Mouse (Mus musculus) thymus, adult 18-20 months (tissue): ENCODE measurements around the gene Rnf185.

Source experiments
- DNase-seq, 2 experiments: peaks; one replicate each; pipeline ENCODE4 v3.0.0; 2022; ENCODE audit warnings: mixed read lengths in 2 of 2

Rnf185 gene

GRCm38 (mm10) chr11:3443091-3443490 is 9.1 kb downstream of the Rnf185 start:
- DNase-seq, result no peak

GRCm38 (mm10) chr11:3442677-3443076 is 9.5 kb downstream of the Rnf185 start:
- no peak for DNase-seq

GRCm38 (mm10) chr11:3441696-3442443 is 10.3 kb downstream of the Rnf185 start:
- no peak for DNase-seq

- DNase-seq, result no peak
Observed at GRCm38 (mm10) chr11:3437621-3438020, 14.5 kb downstream of the Rnf185 start.

GRCm38 (mm10) chr11:3433809-3434208 is 18.4 kb downstream of the Rnf185 start:
- DNase-seq, result no peak

- no peak for DNase-seq
Observed at GRCm38 (mm10) chr11:3431976-3432603, 20.1 kb downstream of the Rnf185 start.

- DNase-seq, result no peak
Observed at GRCm38 (mm10) chr11:3431515-3431914, 20.6 kb downstream of the Rnf185 start.

GRCm38 (mm10) chr11:3428632-3429031 is 23.5 kb downstream of the Rnf185 start:
- no peak for DNase-seq

- no peak for DNase-seq
Observed at GRCm38 (mm10) chr11:3427697-3428230, 24.4 kb downstream of the Rnf185 start.

GRCm38 (mm10) chr11:3422242-3422641 is 29.9 kb downstream of the Rnf185 start:
- DNase-seq, result no peak

- no peak for DNase-seq
Observed at GRCm38 (mm10) chr11:3418741-3419140, 33.4 kb downstream of the Rnf185 start.

- DNase-seq, result no peak
Observed at GRCm38 (mm10) chr11:3417795-3418194, 34.4 kb downstream of the Rnf185 start.

- no peak for DNase-seq
Observed at GRCm38 (mm10) chr11:3416399-3416798, 35.8 kb downstream of the Rnf185 start.

- DNase-seq, result no peak
Observed at GRCm38 (mm10) chr11:3412111-3412510, 40.1 kb downstream of the Rnf185 start.

GRCm38 (mm10) chr11:3408997-3409732 is 43.0 kb downstream of the Rnf185 start, which contains the start of gene Limk2:
Limk2 (minus strand) TSS chr11:3409189.
- DNase-seq, result peak; percentile 93 to 94

GRCm38 (mm10) chr11:3408131-3408996 is 43.8 kb downstream of the Rnf185 start:
- DNase-seq, result peak; percentile 6 to 13

GRCm38 (mm10) chr11:3404287-3405047 is 47.7 kb downstream of the Rnf185 start:
- no peak for DNase-seq

- no peak for DNase-seq
Observed at GRCm38 (mm10) chr11:3403024-3403423, 49.1 kb downstream of the Rnf185 start.

GRCm38 (mm10) chr11:3398318-3398717 is 53.8 kb downstream of the Rnf185 start:
- DNase-seq, result no peak

- no peak for DNase-seq
Observed at GRCm38 (mm10) chr11:3396562-3396961, 55.6 kb downstream of the Rnf185 start.

GRCm38 (mm10) chr11:3396091-3396490 is 56.1 kb downstream of the Rnf185 start:
- no peak for DNase-seq

GRCm38 (mm10) chr11:3394520-3394919 is 57.6 kb downstream of the Rnf185 start:
- no peak for DNase-seq
